Mouse (Mus musculus) inflammation-experienced regulatory T-cells, adult 6 months (primary cell): Measurements from ENCODE around the gene Stx1a. TPM values are rescaled to one million over a fixed set of nuclear protein-coding genes. Genes with fewer than 3 reads are reported as not detected.

Experiments used
- ATAC-seq: one replicate; pipeline ENCODE4 v1.8.0; 2017
- polyA plus RNA-seq, 3 experiments: library from polyadenylated mRNA; unstranded; fragments of 100-300 nt; shearing (Covaris generic); gene quantifications; one replicate each; pipeline ENCODE4 v1.2.1; 2017

Stx1a gene
- polyA plus RNA-seq, 3 experiments from 2014 or later: 4.4 to 24.9 (median 20.8) TPM

DNA sequence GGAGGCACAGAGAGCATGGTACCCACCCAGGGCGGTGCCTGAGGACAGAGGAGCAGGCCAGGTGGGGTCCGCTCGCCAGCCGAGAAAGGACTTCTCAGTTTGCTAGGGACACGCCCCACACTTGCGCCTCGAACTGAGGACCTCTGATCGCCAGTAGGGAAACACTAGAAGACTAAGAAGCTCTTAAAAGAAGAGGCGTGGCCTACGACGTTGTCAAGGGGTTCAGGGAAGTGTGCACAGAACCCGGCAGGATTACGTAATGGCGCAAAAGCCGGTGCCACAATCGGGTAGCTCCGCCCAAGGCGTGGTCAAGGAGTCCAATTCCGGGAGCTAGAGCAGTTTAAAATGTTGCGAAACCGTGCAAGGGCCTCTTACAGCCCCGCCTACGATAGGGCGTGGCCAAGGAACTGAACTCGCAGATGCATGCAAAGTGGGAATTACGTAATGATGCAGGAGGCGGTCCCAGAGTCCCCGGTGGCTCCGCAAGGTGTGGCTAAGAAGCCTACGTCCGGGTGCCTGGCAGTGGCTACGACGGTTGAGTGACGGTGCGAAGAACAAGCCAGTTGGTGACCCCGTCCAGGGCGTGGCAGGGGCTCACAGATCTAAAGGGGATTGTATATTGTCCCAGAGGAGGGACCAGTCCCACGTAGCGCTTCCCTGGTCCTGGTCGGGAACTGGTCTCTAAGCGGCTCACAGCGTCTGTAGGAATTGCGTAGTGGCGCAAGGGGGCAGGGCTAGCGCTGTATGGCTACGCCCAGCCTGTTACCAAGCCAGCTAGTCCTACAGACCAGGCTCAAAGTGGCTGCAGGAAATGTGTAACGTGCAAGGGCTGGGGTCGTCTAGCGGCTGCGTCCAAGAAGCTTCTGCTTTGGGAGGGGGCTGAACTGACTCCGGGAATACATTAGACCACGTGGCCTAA lies 14.4 kb upstream of the Stx1a start, which contains the start of gene Abhd11:
Abhd11 (plus strand) TSS at position 482 of the 919 bp plus-strand sequence.
- ATAC-seq: peak; percentile 83

DNA sequence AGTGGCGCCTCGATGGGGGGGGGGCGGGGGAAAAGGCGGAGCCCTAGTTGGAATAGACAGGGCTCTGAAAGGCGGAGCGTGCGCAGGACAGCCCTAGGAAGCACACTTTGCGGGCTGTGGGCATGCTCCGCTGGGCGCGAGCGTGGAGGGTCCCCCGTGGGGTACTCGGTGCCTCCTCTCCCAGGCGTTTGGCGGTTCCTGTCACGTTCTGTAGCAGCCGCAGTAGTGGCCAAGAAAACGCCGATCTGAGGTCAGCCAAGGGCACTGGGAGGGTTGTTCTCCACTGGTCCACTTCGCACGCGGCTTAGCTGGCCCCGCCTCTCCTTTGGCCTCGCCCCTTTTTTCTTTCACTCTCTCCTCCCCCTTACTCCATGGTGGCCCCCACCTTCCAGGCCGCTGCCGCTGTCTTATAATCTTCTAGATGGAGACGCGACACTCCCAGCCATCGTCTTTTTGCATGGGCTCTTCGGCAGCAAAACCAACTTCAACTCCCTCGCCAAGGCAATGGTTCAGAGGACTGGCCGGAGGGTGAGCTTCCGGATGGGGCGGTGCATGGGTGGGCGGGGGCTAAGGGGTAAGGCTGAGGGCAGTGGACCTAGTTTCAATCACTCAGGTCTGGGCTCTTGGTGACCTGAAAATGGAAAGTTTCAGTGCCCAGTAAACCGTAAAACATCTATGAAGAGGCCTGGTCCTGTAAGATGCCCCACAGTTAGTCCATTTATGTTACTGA lies 13.5 kb upstream of the Stx1a start:
- peak; percentile 52 for ATAC-seq

DNA sequence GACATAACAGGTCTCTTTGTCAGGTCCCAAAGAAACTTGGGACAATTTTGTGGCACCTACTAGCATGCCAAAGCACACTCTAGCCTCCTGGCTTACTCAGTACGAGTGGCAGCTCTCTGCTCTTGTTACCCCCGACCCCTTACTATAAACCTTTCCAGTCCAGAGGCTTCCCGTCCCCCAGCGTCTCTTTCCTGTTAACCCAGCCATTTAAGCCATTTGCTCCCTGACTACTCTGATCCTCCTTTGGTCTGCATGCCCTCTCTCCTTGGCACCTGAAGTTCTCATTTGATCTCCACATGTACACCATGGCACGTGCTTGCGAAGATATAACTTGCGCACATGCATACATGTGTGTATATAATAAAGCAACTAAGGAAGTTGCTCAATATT lies 13.0 kb upstream of the Stx1a start:
- ATAC-seq: no peak

DNA sequence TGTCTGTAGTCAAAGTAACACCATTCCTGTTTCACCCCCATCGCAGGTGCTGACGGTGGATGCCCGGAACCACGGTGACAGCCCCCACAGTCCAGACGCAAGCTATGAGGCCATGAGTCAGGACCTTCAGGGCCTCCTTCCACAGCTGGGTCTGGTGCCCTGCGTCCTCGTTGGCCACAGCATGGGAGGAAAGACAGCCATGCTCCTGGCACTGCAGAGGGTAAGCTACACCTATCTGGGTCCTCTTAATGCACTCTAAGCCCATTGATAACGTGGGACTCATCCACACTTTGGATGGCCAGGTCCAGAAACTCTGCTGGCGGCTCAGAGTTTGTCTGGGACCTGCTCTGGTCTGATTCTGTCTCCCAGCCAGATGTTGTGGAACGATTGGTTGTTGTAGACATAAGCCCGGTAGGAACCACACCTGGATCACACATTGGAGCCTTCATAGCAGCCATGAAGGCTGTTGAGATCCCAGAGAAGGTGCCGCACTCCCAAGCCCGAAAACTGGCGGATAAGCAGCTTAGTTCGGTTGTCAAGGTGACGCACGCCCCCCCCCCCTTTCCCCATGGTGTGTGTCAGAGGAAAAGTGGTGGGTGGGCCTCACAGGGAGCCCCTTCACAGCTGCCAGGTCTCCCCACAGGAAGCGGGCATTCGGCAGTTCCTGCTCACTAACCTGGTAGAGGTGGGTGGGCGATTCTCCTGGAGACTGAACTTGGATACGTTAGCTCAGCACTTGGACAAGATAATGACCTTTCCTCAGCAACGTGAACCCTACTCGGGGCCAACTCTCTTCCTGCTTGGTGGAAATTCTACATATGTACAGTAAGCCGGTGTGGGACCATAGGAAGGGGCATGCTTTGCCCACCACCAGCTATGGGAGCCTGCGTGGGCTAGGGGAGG lies 12.2 kb upstream of the Stx1a start:
- no peak for ATAC-seq

DNA sequence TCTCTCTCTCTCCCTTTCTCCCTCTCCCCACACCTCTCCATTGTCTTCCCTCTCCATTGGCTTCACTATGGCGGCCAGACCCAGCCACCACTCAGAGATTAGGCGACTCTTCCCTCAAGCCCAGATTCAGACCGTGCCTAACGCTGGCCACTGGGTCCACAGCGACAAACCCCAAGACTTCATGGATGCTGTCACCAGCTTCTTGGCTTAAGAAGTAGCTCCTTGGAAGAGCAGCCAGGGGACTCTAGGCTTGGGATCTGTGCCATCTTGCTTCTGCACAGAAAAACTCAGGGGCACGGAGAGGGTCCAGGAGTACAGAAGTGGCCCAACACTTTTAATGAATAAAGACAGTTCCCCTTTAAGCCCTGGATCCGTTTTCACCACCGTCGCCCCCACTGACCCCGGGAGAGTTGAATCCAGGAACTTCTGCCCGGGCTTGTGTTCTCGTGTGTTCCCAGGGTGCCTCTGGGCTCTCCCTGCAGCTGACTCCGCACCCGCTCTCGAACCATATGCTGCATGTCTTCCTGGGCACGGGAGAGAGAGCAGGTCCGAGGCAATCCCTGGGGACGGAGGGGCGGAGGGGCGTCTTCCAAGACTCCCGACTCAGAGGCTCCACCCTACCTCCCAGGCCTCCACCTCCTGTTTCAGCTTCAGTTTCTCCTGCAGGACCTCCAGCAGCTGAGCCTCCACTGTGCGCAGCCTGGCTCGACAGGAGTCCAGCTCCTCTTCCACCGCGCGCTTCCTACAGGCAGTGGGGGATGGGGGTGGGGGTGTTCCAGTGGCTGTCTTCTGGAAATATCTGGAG lies 11.3 kb upstream of the Stx1a start:
- ATAC-seq: no peak

GRCm38 (mm10) chr5:135012671-135013441 lies 10.4 kb upstream of the Stx1a start:
- ATAC-seq: no peak

GRCm38 (mm10) chr5:135015497-135015896 lies 7.8 kb upstream of the Stx1a start:
- peak; percentile 73 for ATAC-seq

GRCm38 (mm10) chr5:135016224-135016759 lies 7.0 kb upstream of the Stx1a start:
- no peak for ATAC-seq

GRCm38 (mm10) chr5:135021814-135022213 lies 1.5 kb upstream of the Stx1a start:
- ATAC-seq: no peak

DNA sequence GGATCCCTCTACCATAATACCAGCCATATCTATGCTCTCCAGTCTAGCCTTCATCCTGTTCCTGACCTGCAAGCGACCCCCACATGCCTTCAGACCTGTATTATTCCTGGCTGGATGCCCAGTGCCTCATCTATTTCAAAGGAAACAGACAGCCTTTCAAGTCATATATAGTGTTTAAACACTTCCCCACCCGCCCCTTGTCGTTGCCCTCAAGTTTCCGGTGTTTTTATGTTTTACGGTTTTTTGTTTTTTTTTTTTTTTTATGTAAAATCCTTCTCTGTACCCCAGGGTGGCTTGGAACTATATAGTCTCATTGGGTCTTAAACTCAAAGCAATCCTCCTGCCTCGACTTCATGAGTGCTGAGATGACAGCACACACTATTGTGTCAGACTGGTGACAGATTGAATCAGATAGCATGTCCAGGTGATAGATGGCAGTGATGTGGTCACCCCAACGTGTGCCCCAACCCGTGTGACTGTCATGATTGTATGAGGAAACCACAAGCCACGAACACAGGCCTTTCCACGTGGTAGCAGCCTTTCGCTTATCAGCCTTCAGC lies 1.5 kb downstream of the Stx1a start:
- ATAC-seq: peak; percentile 77

DNA sequence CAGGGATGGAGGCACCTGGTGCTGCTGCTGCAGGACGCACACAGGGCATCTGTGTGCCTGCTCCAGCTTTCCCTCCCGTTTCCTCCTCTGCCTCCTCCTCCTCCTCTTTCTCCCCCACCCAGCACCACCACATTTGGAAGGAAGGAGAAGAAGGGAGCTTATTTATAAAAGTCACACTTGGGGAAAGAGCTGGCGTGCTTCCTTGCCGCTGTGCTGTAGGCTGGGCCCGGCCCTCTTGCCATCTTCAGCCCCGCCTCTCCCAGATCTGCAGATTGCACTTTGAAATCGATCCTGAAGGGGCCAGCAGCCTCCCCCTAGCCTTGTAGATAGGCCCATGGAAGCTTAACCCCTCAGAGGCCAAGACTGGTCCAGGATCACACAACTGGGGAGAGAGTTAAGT lies 2.6 kb downstream of the Stx1a start:
- ATAC-seq: no peak

DNA sequence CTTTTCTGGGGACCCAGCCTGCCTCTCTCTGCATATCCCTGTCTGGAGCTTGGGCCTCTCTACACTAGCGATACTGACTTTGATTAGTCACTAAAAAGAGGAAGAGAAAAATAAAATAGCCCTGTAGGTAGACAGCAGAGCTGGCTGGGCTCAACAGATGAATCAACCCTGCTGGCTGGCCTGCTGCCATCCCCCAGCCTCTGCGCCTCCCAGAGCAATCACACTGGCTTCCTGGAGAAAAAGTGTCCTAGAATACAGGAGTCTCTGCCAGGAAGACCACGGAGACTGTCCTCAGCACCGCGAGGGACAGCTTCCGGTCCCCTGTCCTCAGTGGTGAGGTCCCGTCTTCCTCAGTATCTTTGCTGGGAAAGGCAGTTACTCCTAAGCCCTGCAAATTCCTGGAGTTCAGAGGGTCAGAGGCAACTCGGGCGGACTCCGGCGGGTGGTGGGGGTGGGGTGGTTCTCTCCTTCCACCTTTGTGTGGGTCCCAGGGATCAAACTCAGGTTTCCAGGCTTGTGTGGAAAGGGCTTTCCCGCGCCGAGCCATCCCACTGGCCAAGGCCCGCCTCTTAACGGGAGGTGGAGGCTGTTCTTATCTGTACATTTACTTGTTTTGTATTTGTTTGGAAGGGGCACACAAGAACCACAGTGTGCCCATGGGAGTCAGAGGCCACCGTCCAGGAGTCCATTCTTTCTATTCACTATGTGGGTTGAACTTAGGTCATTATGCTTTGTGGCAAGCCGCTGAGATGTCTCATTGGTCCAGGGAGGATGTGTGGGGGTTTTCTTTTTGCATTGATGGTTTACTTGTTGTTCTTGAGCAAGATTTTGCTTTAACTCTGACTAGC lies 5.9 kb downstream of the Stx1a start:
- no peak for ATAC-seq

GRCm38 (mm10) chr5:135032581-135032980 lies 9.3 kb downstream of the Stx1a start:
- ATAC-seq: no peak

DNA sequence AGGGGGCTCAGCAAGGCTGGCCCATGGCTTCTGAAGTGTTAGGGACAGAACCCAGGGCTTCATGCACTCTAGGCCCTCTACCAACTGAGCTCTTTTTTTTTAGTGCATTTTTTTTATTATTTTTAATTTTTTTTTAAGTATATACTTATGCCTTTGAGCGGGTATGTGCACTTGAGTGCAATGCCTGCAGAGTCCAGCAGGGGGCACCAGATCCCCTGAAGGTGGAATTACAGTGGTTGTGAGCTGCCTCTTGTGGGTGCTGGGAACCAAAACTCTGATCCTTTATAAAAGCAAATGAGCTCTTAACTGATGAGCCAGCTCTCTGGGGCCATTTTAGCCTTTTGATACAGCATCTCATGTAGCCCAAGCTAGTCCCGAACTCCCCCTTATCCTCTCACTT lies 11.3 kb downstream of the Stx1a start:
- ATAC-seq: no peak

DNA sequence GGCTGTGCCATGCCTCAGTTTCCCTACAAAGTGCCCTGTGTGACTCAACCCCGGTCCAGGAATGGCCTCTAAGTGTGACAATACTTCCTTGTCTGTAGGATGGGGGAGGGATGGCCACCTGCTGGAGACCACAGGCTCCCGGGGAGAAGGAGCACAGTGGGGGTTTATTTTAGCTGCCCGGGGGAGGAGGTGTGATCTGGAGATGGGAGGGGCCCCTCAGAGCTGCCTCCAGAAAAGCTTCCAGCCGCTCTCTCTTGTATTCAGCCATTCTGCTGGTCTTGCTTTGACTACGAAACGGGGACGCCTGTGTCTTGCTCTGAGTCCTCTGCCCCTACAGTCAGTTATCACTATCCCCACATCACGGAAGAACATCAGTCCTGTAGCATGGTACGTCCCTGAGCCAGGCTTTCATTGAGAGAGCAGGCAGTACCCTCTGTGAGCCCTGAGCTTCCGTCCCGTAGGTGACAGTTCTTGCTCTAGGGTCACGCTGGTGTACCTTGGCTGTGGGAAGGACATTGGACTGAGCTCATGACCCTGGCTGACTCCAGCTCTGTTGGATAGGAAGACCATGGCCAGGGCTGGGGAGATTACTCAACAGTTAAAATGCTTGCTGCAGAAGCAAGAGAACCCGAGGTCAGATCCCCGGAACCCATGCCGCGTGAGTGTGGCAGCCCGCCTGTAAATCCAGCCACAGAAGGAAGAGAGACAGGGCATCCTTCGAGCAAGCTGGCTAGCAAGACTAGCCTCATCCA lies 12.5 kb downstream of the Stx1a start:
- no peak for ATAC-seq

DNA sequence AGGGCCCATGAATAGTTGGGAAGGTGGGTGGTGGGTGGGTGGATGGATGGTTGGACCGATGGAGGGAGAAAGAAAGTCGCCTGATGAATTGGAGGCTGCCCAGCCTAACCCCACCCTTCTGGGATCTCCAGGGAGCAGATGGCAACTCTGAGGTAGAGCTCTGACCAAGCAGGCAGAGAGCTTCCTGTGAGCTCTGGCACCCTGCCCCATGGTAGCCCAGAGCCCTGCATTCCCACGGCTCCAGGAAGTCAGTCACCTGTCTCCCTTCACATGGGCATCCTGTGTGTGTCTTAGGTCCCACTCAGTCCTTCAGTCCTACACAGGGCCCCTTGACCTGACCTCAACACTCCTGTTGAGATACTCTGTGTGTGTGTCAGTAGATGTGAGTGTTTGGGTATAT lies 14.7 kb downstream of the Stx1a start:
- ATAC-seq: no peak

GRCm38 (mm10) chr5:135039541-135039940 lies 16.3 kb downstream of the Stx1a start:
- no peak for ATAC-seq

- ATAC-seq: no peak
These were observed 16.8 kb downstream of the Stx1a start for GRCm38 (mm10) chr5:135040059-135040458.

- ATAC-seq: no peak
These were observed 17.5 kb downstream of the Stx1a start for GRCm38 (mm10) chr5:135040777-135041176.
